14 mouse cellular contexts compared by ENCODE assay signal in the genomic region with DNA sequence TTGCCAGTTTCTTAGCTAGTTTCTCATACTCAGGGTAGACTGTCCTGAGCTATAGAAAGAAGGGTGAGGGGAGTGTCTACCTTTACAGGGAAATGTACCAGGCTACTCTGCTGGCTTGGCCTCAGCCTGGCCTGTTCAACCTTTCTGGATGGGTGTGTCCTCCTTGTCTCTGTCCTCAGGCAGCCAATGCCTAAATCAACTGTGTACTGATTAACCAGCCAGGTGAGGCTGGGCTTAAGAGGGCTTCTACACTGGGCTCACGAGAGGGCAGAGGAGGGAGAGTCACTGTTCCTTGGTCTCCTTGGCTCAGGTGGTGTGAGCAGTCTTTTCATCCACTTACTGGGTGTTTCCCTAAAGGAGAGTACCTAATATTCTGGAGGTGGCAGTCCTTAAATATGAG. TPM values are rescaled to one million over a fixed set of nuclear protein-coding genes. Genes with fewer than 3 reads are reported as not detected.
DNase-seq lines count a peak whose midpoint lies in the region; ATAC-seq and TF ChIP-seq lines count a peak whose summit lies in the region.
"Had no signal": no experiment of that assay in that cellular context is flagged by ENCODE, and none has a peak within 500 bp of the region (broad histone marks: within the 10 kb centered on the region; RNA-seq: fewer than 3 reads in every experiment).

No protein-coding gene starts in this region.

- no peak for DNase-seq in heart, postnatal 36 days
- peak; percentile 66 to 82 for DNase-seq in kidney, adult 8-10 months
- no peak for DNase-seq in liver, embryonic 13.5 days
- DNase-seq in gastrocnemius, postnatal 14 days: no peak
- DNase-seq in left cerebral cortex, postnatal 36 days (ENCODE audit: low spot score in 2 of 2): no peak
- no peak for DNase-seq in thymus, postnatal 36 days
- DNase-seq: adrenal gland, postnatal 25 days; B cell, adult 2 months; layer of hippocampus, adult 9-11 months had no signal

- ATAC-seq in heart, embryonic 15.5 days (replicated peaks; ENCODE audit: insufficient number of reproducible peaks, insufficient read depth, low FRiP score, low read depth): no peak
- ATAC-seq in liver, embryonic 13.5 days (ENCODE audit: low read depth): peak; percentile 74

- WGBS in heart, embryonic 15.5 days: 74% methylated on average over 1 of the region's 1 CpGs
- 30% methylated on average over 1 of the region's 1 CpGs for WGBS in liver, embryonic 13.5 days (ENCODE audit: insufficient replicate concordance)
- 32% methylated on average over 1 of the region's 1 CpGs for WGBS in small intestine, adult 2 months

- no peaks in the 10 kb centered on the region for H3K9me3 ChIP-seq in heart, embryonic 15.5 days (replicated peaks)
- no peaks in the 10 kb centered on the region for H3K9me3 ChIP-seq in liver, embryonic 13.5 days (replicated peaks)
- H3K9me3 ChIP-seq: limb, embryonic 15.5 days had no signal

- H3K36me3 ChIP-seq in heart, embryonic 15.5 days: no peaks in the 10 kb centered on the region; the same call in 1 of the 2 replicates
- peaks cover 33% of the 10 kb centered on the region for H3K36me3 ChIP-seq in liver, embryonic 13.5 days
- peaks cover 15% of the 10 kb centered on the region for H3K36me3 ChIP-seq in small intestine, adult 2 months (ENCODE audit: control insufficient read depth, insufficient read depth, low read length)

- peak overlapping the region; percentile 41 for H3K27ac ChIP-seq in heart, embryonic 15.5 days
- peak overlapping the region; percentile 74 for H3K27ac ChIP-seq in liver, embryonic 13.5 days
- peak overlapping the region; percentile 31; the same call in 1 of the 2 replicates for H3K27ac ChIP-seq in small intestine, adult 2 months (ENCODE audit: insufficient read depth, low read depth, low read length)
- H3K27ac ChIP-seq: limb, embryonic 15.5 days had no signal

- no peak overlapping the region for H3K4me2 ChIP-seq in heart, embryonic 15.5 days
- H3K4me2 ChIP-seq in liver, embryonic 13.5 days: peak overlapping the region; percentile 6; the same call in 1 of the 2 replicates
- H3K4me2 ChIP-seq: limb, embryonic 15.5 days had no signal

- H3K9ac ChIP-seq in heart, embryonic 15.5 days: no peak overlapping the region
- H3K9ac ChIP-seq in liver, embryonic 13.5 days: peak overlapping the region; percentile 50
- H3K9ac ChIP-seq: limb, embryonic 15.5 days had no signal

- TF ChIP-seq CTCF in small intestine, adult 2 months (IDR thresholded peaks at IDR 0.05; ENCODE audit: extremely low read depth, insufficient read length, insufficient replicate concordance, low read depth, low read length): no peak

- H3K4me3 ChIP-seq in heart, embryonic 15.5 days: no peak overlapping the region
- no peak overlapping the region for H3K4me3 ChIP-seq in liver, embryonic 13.5 days (replicated peaks)
- H3K4me3 ChIP-seq in small intestine, adult 2 months (ENCODE audit: low read depth, low read length): no peak overlapping the region
- H3K4me3 ChIP-seq: limb, embryonic 15.5 days had no signal

- intact Hi-C loops in heart, postnatal 36 days (cut with DNase I): no loop called here
- intact Hi-C loops in gastrocnemius, postnatal 14 days (cut with DNase I; ENCODE audit: low total_unique reads): no loop called here
- intact Hi-C loops in left cerebral cortex, postnatal 36 days (cut with DNase I): no loop called here

- H3K27me3 ChIP-seq in heart, embryonic 15.5 days: no peaks in the 10 kb centered on the region
- no peaks in the 10 kb centered on the region for H3K27me3 ChIP-seq in liver, embryonic 13.5 days
- no peaks in the 10 kb centered on the region for H3K27me3 ChIP-seq in small intestine, adult 2 months (ENCODE audit: control insufficient read depth, insufficient read depth, low read length)
- H3K27me3 ChIP-seq: limb, embryonic 15.5 days had no signal

- peaks cover 19% of the 10 kb centered on the region for H3K4me1 ChIP-seq in heart, embryonic 15.5 days (replicated peaks)
- peaks cover 73% of the 10 kb centered on the region for H3K4me1 ChIP-seq in liver, embryonic 13.5 days (replicated peaks)
- H3K4me1 ChIP-seq in small intestine, adult 2 months (ENCODE audit: control insufficient read depth, insufficient read depth, insufficient read length, low read length): peaks cover 13% of the 10 kb centered on the region; the same call in 1 of the 2 replicates

- no peak; the same call in 1 of the 2 replicates for TF ChIP-seq POLR2A in small intestine, adult 2 months (IDR thresholded peaks at IDR 0.05; ENCODE audit: low read depth, low read length)

RNA-seq across cellular contexts. Expression of a gene that starts 15.8 kb away (rescaled TPM):
- 0.05 TPM in 1 of 2 replicates, not detected in the other for polyA plus RNA-seq in heart, embryonic 15.5 days (2015; fragmentation: Nextera tagmentation; extraction: Ambion mirVana)
- total RNA-seq in heart, postnatal 36 days (2021): under 1 TPM; 0.19 to 0.33 TPM
- 0.24 and 0.32 TPM in 2 replicates for polyA plus RNA-seq in liver, embryonic 13.5 days (2015; fragmentation: Nextera tagmentation; extraction: Ambion mirVana)
- polyA plus RNA-seq in small intestine, adult 2 months (2012; rRNA removed): 0.04 TPM in 1 of 2 replicates, not detected in the other
- not detected for total RNA-seq in gastrocnemius, postnatal 14 days (2021)
- total RNA-seq in left cerebral cortex, postnatal 36 days (2021): under 1 TPM; 0.41 to 0.59 TPM
- total RNA-seq: adrenal gland, postnatal 25 days; heart, postnatal 14 days had no signal
- polyA plus RNA-seq: embryonic facial prominence, embryonic 14.5 days had no signal

RNA-seq across cellular contexts. Expression of a gene that starts 17.4 kb away (rescaled TPM):
- 9.3 and 13.5 TPM in 2 replicates for polyA plus RNA-seq in heart, embryonic 15.5 days (2015; fragmentation: Nextera tagmentation; extraction: Ambion mirVana)
- total RNA-seq in heart, postnatal 36 days (2021): 1 to 10 TPM; 7.2 TPM
- 11.1 and 12.3 TPM in 2 replicates for polyA plus RNA-seq in liver, embryonic 13.5 days (2015; fragmentation: Nextera tagmentation; extraction: Ambion mirVana)
- polyA plus RNA-seq in small intestine, adult 2 months (2012; rRNA removed): 46.8 and 75.2 TPM in 2 replicates
- 1 to 10 TPM; 4.3 to 5.9 TPM for total RNA-seq in gastrocnemius, postnatal 14 days (2021)
- total RNA-seq in left cerebral cortex, postnatal 36 days (2021): 10 to 100 TPM; 40.8 to 58.4 TPM

RNA-seq across cellular contexts. Expression of a gene that starts 23.4 kb away (rescaled TPM):
- 0.08 and 0.16 TPM in 2 replicates for polyA plus RNA-seq in heart, embryonic 15.5 days (2015; fragmentation: Nextera tagmentation; extraction: Ambion mirVana)
- total RNA-seq in heart, postnatal 36 days (2021): under 1 TPM in 1 of 2 experiments, not detected in 1; 0.19 TPM
- 5.1 and 7.2 TPM in 2 replicates for polyA plus RNA-seq in liver, embryonic 13.5 days (2015; fragmentation: Nextera tagmentation; extraction: Ambion mirVana)
- polyA plus RNA-seq in small intestine, adult 2 months (2012; rRNA removed): 0.51 TPM in 1 of 2 replicates, not detected in the other
- total RNA-seq in gastrocnemius, postnatal 14 days (2021): not detected
- under 1 TPM in 1 of 2 experiments, not detected in 1; 0.30 TPM for total RNA-seq in left cerebral cortex, postnatal 36 days (2021)
- total RNA-seq: adrenal gland, postnatal 25 days had no signal

RNA-seq across cellular contexts. Expression of a gene that starts 23.4 kb away (rescaled TPM):
- polyA plus RNA-seq in heart, embryonic 15.5 days (2015; fragmentation: Nextera tagmentation; extraction: Ambion mirVana): 52.9 and 63.0 TPM in 2 replicates
- total RNA-seq in heart, postnatal 36 days (2021): 10 to 100 TPM; 45.6 to 48.2 TPM
- polyA plus RNA-seq in liver, embryonic 13.5 days (2015; fragmentation: Nextera tagmentation; extraction: Ambion mirVana): 126 and 152 TPM in 2 replicates
- 59.8 and 74.1 TPM in 2 replicates for polyA plus RNA-seq in small intestine, adult 2 months (2012; rRNA removed)
- total RNA-seq in gastrocnemius, postnatal 14 days (2021): 10 to 100 TPM; 29.8 to 30.2 TPM
- total RNA-seq in left cerebral cortex, postnatal 36 days (2021): 100 to 1,000 TPM; 106 to 120 TPM

RNA-seq across cellular contexts. Expression of a gene that starts 48.6 kb away (rescaled TPM):
- 12.1 and 18.0 TPM in 2 replicates for polyA plus RNA-seq in heart, embryonic 15.5 days (2015; fragmentation: Nextera tagmentation; extraction: Ambion mirVana)
- 10 to 100 TPM; 18.4 to 21.2 TPM for total RNA-seq in heart, postnatal 36 days (2021)
- 6.5 and 7.0 TPM in 2 replicates for polyA plus RNA-seq in liver, embryonic 13.5 days (2015; fragmentation: Nextera tagmentation; extraction: Ambion mirVana)
- polyA plus RNA-seq in small intestine, adult 2 months (2012; rRNA removed): 20.7 and 43.4 TPM in 2 replicates
- 10 to 100 TPM; 10.1 to 10.3 TPM for total RNA-seq in gastrocnemius, postnatal 14 days (2021)
- 10 to 100 TPM; 46.1 to 58.0 TPM for total RNA-seq in left cerebral cortex, postnatal 36 days (2021)

Comparison
In these comparisons a context has a peak if more than half of its experiments do, and no peak if none do; other contexts are left out.
1. DNase-seq: peak in kidney, adult 8-10 months (2 of 2); none in heart, postnatal 36 days (0 of 2), liver, embryonic 13.5 days (single experiment), gastrocnemius, postnatal 14 days (single experiment), left cerebral cortex, postnatal 36 days (0 of 2) and thymus, postnatal 36 days (0 of 2).
2. RNA of a gene that starts 17.4 kb away (total RNA-seq): 40.8 to 58.4 TPM in left cerebral cortex, postnatal 36 days; 7.2 TPM in heart, postnatal 36 days and 4.3 to 5.9 TPM in gastrocnemius, postnatal 14 days; every median in the first group is over 4 times any median in the second.
3. Peak in every context shown above with its lines, with median percentiles within 50 percentile points of each other: H3K27ac ChIP-seq.